Mouse (Mus musculus) splenic B cell, adult 2 months (primary cell): Measurements from ENCODE around the gene Gm14391.
"Not testable (repeated sequence)": the region's sequence is repeated elsewhere in the genome, so short reads cannot be mapped to it uniquely, and the experiment has no call there.

Experiments
- DNase-seq: peaks from one replicate; pipeline ENCODE4 v3.0.0-alpha.2; 2011; ENCODE audit warnings: low read depth, low spot score
- H3K27me3 ChIP-seq: 2 replicates; pipeline ENCODE4 v1.6.1; 2012; ENCODE audit warnings: mild to moderate bottlenecking, low read length, moderate library complexity, mixed read lengths; ENCODE audit not compliant: control insufficient read depth, poor library complexity, insufficient read depth, severe bottlenecking
- H3K36me3 ChIP-seq: 2 replicates; pipeline ENCODE4 v1.6.1; 2012; ENCODE audit warnings: mild to moderate bottlenecking, low read length, moderate library complexity, mixed read lengths; ENCODE audit not compliant: control insufficient read depth, poor library complexity, insufficient read depth, severe bottlenecking

Gm14391 gene

DNA sequence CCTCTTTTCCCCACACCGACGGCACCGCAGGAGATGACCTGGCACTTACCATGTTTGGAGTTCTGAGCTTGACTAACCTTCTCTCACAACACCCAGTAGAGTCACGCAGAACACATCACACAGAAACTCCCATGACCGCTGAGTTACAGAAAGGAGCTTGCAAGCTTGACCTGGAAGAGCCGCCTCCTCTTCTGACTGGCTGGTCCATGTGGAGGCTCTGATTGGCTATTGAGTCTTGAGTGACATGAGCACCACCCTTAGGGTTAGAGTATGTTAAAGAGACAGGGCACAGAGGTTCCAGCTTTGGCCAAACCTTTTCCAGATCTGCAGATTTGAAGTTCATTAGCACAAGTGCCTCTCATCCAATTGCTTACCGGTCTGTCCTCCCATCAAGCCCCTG lies at the start of gene Gm14391:
Gm14391 (minus strand) TSS at position 186 of the 400 bp plus-strand sequence.
- H3K36me3 ChIP-seq, DNase-seq, H3K27me3 ChIP-seq: not testable (repeated sequence)

GRCm38 (mm10) chr2:175179008-175179407 lies 27.7 kb downstream of the Gm14391 start:
- not testable (repeated sequence) for DNase-seq, H3K36me3 ChIP-seq, H3K27me3 ChIP-seq

DNA sequence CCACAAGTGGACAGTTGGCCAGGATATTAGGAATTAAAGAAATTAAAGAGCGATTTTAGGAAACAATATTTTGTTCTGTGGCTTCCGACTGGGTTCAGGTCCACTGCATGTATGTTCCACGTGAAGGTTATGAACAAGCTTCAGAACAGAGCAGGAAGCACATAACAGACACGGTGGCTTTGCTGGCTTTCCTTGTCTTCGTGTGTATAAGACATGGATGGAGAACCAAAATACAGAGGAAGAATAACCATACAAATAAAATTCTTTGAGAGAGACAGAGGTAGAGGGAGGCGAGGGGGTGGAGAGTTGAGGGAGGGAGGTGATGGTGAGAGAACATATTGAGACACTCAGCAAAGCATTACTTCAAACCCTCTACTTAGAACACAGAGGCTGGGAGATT lies 30.4 kb downstream of the Gm14391 start:
- no peaks in the 10 kb centered on the region for H3K27me3 ChIP-seq
- DNase-seq: no peak
- no peaks in the 10 kb centered on the region for H3K36me3 ChIP-seq

GRCm38 (mm10) chr2:175175401-175176180 lies 31.1 kb downstream of the Gm14391 start, which contains the start of gene Gm14443:
TSS of gene Gm14443 (minus strand) at chr2:175175871.
- not testable (repeated sequence) for DNase-seq

DNA sequence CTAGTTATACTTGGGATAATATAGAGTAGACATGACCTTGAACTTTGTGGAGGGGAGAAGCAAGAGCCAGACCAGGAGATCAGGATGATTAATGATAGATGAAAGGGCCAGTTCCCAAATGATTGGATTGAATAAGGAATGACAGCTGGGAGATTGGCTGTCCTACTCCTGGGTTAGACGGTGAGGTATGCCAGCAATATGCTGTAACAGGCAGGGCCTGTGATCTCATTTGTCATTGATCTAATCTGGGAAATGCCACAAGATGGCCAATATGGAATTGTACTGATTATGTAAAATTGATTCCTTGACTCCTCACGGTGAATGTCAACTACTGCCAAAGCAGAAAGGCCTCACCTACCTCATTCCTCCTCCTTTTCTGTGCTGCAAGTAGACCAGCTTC lies 32.7 kb downstream of the Gm14391 start:
- not testable (repeated sequence) for H3K27me3 ChIP-seq, H3K36me3 ChIP-seq, DNase-seq

More at GRCm38 (mm10) chr2:175175401-175176180, 31.1 kb downstream of the Gm14391 start, which contains the start of gene Gm14443:
- H3K27me3 ChIP-seq, H3K36me3 ChIP-seq: not testable (repeated sequence)

- not testable (repeated sequence) for H3K36me3 ChIP-seq, DNase-seq, H3K27me3 ChIP-seq
Observed at GRCm38 (mm10) chr2:175172906-175173595, 33.7 kb downstream of the Gm14391 start.

- no peak for DNase-seq
- H3K36me3 ChIP-seq: no peaks in the 10 kb centered on the region
- no peaks in the 10 kb centered on the region for H3K27me3 ChIP-seq
Observed at GRCm38 (mm10) chr2:175172123-175172522, 34.6 kb downstream of the Gm14391 start.

DNA sequence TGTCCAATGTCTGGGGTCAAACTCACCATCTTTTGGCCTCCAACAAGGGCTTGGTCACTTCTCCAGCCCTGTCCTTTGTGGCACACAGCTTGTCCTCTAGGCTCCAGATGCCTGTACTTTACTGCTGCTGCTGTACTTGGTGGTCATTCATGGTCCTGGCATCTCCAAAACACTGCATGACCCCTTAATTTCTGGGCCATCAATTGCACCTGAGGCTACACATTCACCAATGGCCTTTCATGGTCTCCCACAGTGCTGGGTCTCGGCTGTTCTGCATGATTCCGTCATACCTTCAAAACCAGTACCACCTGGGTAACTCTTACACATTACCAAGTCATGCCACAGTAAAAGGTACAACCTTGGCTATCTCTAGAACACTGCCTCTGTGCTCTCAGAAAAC lies 39.8 kb downstream of the Gm14391 start:
- DNase-seq, H3K27me3 ChIP-seq, H3K36me3 ChIP-seq: not testable (repeated sequence)

GRCm38 (mm10) chr2:175165110-175165509 lies 41.6 kb downstream of the Gm14391 start:
- not testable (repeated sequence) for DNase-seq, H3K27me3 ChIP-seq, H3K36me3 ChIP-seq

- H3K27me3 ChIP-seq, DNase-seq, H3K36me3 ChIP-seq: not testable (repeated sequence)
Observed at GRCm38 (mm10) chr2:175161438-175161837, 45.3 kb downstream of the Gm14391 start.

DNA sequence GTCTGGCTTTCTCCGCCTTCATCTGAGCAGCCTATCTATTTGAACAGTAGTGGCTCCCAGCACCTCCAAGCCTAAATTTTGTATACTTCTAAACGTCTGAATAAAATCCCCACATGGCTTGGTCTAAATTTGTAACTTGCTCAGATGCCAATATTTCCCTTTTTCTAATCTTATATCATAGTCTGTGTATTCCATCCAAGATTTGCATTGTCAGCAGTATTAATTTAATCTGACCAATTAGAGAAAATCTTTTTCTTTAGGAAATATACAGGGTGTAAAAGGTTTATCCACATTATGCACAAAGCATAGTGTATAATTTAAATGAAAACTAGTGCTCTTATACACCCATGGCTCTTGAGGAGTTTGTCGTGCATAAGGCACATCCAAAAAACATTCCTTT lies 48.1 kb downstream of the Gm14391 start:
- no peaks in the 10 kb centered on the region for H3K36me3 ChIP-seq
- no peak for DNase-seq

GRCm38 (mm10) chr2:175156696-175157095 lies 50.0 kb downstream of the Gm14391 start:
- H3K27me3 ChIP-seq: no peaks in the 10 kb centered on the region

More for the DNA sequence above, 48.1 kb downstream of the Gm14391 start:
- H3K27me3 ChIP-seq: no peaks in the 10 kb centered on the region

DNA sequence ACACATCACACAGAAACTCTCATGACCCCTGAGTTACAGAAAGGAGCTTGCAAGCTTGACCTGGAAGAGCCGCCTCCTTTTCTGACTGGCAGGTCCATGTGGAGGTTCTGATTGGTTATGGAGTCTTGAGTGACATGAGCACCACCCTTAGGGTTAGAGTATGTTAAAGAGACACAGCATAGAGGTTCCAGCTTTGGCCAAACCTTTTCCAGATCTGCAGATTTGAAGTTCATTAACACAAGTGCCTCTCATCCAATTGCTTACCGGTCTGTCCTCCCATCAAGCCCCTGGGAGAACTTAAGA lies 64.8 kb downstream of the Gm14391 start, which contains the start of gene Gm14399:
Gm14399 (minus strand) TSS at position 20 of the 303 bp plus-strand sequence.
- DNase-seq, H3K36me3 ChIP-seq, H3K27me3 ChIP-seq: not testable (repeated sequence)

More at GRCm38 (mm10) chr2:175156696-175157095, 50.0 kb downstream of the Gm14391 start:
- no peak for DNase-seq
- no peaks in the 10 kb centered on the region for H3K36me3 ChIP-seq

DNA sequence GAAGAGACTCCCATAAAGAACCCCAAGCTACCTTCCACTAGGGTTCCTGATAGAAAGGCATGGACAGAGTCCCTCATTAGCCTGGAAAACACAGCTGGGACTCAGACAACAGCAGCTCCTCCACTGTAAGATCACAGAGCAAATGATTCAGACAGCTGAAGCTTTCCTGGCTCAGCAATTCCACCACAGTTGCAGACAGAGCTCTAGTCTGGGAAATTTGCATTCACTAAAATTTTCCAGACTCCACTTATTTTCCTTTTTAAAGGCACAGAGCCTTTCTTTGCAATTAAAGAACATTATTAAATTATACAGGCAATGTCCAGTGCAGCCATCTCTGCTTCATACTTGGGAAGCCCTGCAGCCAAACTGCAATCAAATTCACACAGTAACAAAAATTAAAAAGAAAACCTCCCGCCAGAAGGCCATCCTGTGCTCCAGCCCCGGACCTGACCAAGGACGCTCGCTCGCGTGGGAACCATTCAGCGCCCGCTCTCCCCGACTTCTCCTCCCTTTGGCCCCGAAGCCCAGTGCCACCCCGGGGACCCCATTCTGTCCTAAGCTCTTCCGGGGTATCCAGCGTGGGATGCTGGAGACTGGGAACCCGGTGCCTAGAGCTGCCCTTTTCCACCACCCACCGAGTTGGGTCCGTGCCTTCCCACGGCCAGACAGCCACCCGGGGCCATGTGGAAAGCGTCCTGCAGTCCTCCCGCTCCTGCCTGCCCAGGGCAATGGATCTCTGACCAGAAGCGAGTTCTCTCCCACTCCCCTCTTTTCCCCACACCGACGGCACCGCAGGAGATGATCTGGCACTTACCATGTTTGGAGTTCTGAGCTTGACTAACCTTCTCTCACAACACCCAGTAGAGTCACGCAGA lies 65.4 kb downstream of the Gm14391 start:
- not testable (repeated sequence) for H3K27me3 ChIP-seq, DNase-seq

More for the DNA sequence above, 65.4 kb downstream of the Gm14391 start:
- not testable (repeated sequence) for H3K36me3 ChIP-seq
